Mouse (Mus musculus) lung, postnatal 0 days (tissue): ENCODE measurements at regions not wholly inside any gene's neighbourhood (a gene's known extent, or its start where the extent isn't known, plus 50 kb on each side); places are given as distances from the start of the nearest gene placed in this dataset.

ENCODE experiments used
- CTCF ChIP-seq: IDR thresholded peaks from 2 replicates; pipeline ENCODE4 v1.5.1; 2016; ENCODE audit warnings: antibody characterized with exemption, mild to moderate bottlenecking
- EP300 ChIP-seq: IDR thresholded peaks from 2 replicates; pipeline ENCODE4 v1.6.1; 2016; ENCODE audit warnings: antibody characterized with exemption, mild to moderate bottlenecking, control low read depth

DNA sequence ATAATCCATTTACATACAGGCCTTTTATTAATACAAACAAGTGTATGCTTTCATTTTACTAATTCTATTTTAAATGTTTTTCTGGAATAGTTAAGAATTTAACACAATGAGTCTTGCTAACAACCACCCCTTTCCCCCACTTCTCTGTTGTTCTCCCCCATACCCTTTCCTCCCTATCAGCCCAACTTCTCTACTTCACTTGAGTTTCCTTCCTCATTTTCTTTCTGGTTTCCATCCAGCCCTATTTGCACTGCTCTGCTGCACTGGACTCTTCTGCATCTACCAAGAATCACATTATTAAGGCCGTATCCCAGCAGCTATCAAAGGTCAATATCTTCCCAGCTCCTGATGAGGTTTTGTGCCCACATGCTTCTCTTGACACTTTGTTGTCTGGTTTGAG, 145.9 kb downstream of the Fam174a start:
- no peak for TF ChIP-seq CTCF
- no peak for TF ChIP-seq EP300
